Mouse (Mus musculus): ENCODE data around the gene Actc1.

Gene Actc1

DNA sequence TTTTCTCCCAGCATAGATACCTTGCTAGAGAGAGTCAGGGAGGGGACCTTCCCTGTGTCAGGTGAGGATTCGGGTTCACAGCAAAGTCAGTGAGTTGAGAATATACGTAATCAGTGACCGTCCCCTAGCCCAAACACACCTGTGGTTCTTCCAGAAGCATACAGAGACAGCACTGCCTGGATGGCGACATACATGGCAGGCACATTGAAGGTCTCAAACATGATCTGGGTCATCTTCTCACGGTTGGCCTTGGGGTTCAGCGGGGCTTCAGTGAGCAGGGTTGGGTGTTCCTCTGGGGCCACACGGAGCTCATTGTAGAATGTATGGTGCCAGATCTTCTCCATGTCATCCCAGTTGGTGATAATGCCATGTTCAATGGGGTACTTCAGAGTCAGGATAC is 3.2 kb downstream of the Actc1 start:
- DNase-seq (ENCODE audit: low spot score in 2 of 2) = no peak

DNA sequence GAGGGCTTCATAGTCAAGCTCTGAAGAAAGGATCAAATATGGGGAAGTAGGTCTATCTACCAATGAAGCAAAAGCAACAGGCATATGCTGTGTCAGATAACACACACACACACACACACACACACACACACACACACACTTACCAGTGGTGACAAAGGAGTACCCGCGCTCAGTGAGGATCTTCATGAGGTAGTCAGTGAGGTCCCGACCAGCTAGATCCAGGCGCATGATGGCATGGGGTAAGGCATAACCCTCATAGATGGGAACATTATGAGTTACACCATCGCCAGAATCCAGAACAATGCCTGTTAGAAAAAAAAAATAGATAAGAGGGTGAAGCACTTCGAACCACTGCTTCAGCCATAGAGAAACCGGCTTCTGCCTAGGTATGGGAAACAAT is 4.0 kb downstream of the Actc1 start:
- no peak for DNase-seq (ENCODE audit: low spot score in 2 of 2)

DNA sequence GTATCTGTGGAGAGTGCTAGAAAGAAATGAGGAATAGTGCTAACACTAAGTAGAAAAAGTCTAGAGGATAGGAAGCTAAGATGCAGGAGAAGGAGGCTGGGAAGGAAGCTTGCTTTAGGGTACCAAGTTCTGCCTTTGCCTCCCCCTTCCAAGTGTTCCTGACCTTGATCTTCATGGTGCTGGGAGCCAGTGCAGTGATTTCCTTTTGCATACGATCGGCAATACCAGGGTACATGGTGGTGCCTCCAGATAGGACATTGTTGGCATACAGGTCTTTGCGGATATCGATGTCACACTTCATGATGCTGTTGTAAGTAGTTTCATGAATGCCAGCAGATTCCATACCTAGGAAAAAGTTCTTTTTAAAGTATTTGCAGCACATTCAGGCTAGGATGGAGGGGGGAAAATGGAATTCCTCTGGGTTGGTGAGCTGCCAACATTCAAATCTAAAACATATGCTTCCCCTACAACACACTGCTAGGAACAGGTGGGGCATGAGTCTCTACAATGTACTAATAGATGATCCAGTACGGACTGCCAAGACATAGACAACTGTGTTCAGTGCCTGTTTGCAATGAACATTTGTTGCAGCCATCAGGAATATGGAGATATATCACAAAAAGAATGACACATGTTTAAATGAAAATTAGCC is 5.3 kb downstream of the Actc1 start:
- no peak for DNase-seq (ENCODE audit: low spot score in 2 of 2)

DNA sequence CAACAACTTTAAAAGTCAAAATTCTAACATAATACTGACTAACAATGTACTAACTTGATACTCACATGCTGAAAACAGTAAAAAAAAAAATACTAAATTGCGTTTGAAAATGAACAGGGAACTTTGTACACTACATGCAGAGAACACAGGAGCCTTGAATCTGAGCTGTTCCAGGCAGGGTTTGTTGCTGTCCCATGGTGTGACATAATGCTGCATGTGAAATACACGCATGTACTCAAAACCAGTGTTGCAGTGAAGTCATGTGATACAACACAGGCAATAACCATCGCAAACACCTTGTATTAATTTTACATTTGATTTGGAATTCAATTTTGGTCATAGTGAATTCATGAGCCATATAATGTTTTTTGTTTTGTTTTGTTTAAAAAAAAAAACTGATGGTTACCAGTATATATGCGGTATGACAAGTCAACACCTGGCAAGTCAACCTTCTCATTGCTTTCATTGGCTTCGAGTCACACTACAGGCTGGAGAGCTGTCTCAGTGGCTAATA is 7.1 kb downstream of the Actc1 start:
- DNase-seq (ENCODE audit: low spot score in 2 of 2) = no peak

DNA sequence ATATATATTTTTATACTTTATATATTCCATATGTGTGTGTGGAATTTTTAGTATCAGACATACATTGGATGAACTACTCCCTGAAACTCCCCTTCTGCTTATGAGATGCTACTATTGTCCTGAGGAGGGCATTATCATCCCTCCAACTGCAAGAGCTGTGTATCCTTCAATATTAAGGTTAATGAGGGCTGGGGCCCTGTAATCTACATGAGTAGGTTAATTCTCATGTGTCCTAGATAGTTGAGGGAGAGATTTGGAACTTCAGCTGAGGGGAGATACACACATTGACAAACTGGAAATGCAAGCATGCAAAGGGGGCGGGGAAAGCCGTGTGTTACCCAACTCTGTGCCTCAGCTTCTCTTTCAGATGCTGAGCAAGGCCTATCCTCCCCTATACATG is 15.4 kb downstream of the Actc1 start:
- no peak for DNase-seq (ENCODE audit: low spot score in 2 of 2)

DNA sequence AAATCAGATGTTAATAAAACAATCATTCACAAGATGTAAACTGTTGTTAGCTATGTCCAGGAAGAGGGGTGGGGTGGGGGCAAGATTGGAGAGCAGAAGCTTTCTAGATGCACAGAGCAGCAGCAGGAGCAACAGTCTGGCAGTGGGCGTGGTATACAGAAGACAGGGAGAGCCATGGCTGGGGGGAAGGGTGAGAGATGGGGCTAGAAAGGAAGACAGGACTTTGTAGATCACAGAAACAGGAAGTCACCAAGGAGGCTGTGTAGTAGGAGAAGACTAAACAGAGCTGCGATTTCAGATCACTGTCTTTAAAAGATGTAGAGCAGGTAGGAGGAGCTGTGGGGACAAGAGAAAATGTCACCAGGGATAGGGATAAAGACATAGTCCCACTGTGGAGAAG is 21.1 kb downstream of the Actc1 start:
- DNase-seq (ENCODE audit: low spot score in 2 of 2) = no peak

DNA sequence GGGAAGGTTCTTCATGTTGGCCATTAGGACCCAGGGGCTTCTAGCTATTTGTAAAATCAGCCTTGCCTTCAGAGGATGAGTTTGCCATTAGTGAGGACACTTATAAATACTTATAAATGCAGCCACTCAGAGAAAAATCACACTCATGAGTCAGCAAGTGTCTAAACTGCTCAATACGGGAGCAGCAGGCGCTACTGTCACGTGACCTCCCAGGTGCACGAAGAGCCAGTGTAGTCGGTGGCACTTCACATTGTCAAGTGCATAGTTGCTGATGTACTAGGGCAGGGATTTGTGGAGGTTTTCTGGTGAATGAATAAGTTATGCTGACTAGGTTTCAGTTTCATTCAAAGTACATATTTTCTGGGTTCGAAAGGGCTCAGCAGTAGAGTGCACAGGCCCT is 30.0 kb downstream of the Actc1 start:
- no peak for DNase-seq (ENCODE audit: low spot score in 2 of 2)

DNA sequence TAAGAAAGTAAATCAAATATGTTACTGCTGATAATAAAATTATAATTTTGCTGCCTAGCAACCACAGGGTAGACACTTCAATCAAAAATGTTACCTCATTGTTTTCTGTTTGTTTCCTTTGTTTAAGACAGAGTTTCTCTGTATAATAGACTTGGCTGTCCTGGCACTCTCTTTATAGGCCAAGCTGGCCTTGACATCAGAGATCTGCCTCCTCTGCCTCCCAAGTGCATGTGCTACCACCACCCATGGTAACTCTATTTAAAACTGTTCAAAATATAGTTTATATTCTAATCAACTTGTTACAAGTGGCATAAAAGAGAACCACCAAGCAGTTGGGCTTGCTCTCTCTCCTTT is 33.2 kb downstream of the Actc1 start:
- no peak for DNase-seq (ENCODE audit: low spot score in 2 of 2)

DNA sequence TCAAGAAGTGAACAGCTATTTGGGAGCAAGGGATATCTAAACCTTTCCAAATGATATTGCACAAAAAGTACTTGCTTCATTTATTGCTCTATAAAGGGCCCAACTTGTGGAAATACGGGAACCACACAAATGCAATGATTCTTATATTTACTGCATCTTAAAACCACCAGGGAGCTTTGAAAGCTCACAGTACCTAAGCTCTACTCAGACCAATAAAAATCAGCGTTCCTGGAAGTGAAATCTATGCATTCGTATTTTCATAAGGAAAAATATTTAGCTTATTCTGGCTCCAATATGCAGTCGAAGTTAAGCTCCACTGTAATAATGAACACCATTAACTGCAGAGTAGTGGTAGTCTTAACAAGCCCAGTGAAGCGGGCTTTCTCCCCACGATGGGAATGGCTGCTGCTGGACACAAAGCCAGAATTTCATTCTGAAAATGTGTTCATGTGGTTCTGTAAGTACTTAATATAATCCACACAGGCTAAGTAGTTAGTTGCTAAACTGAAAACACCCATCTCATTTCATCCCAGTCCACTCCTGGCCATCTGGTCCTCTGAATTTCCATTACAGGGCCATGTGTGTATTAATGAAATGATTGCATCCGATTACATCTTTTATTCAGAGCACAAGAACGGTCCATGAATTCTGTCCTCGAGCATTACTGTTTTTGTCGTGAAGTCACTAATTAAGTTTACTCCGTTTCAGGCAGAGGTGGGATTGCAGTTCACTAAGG is 33.7 kb downstream of the Actc1 start:
- no peak for DNase-seq (ENCODE audit: low spot score in 2 of 2)

DNA sequence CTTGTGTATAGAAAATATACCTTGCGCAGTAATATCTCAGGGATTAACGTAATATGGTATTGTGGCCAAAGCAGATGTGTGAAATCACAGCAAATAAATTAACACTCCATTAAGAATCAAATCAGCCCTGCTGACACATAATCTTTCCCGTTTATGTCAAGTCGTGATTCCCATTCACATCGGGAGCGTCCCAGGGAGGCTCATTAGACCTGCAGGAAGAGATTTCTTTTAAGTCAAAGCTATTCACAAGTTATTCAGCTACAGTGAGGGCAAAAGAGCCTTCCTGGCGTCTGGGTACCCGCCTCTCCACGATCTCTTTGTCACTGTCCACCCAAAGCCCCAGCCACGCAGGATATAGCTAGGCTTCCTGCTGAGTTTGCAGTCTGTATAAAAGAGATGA is 35.2 kb downstream of the Actc1 start:
- no peak for DNase-seq (ENCODE audit: low spot score in 2 of 2)

DNA sequence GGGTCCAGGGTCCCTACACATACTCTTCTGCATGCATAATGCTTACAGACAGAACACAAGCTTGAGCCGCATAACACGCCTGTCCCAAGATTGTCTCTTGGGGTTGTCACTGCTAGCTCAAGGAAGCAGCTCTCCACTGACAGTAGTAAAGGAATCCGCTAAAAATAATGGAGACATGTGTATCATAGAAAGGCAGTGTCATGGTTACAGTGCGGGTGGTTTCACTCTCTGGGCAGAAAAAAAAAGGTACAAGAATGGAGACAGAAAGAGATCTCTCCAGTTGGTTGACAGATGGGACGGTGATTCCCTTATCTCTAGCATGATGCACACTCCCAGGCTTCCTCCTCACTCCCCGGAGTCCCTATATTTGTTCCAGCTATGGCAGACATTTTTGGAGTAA is 38.5 kb downstream of the Actc1 start:
- no peak for DNase-seq (ENCODE audit: low spot score in 2 of 2)

DNA sequence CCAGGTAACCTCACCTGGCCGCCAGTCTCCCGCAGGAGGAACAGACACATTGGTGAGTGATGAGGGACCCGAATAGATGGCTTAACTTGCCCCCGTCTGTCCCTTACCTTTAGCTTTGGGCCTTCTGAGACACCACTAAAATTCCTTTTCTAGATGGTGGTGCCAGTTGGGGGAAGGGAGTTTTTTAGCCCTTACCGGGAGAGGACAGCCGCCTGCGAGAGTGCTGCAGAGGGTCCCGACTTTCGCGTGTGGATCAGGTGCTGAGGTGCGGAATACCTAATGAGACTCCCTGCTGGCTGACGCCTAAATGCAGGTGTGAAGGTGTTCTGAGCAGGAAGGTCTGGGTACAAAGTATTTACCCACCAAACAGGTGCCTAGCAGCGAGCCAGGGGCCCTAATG is 39.5 kb downstream of the Actc1 start:
- no peak for DNase-seq (ENCODE audit: low spot score in 2 of 2)

DNA sequence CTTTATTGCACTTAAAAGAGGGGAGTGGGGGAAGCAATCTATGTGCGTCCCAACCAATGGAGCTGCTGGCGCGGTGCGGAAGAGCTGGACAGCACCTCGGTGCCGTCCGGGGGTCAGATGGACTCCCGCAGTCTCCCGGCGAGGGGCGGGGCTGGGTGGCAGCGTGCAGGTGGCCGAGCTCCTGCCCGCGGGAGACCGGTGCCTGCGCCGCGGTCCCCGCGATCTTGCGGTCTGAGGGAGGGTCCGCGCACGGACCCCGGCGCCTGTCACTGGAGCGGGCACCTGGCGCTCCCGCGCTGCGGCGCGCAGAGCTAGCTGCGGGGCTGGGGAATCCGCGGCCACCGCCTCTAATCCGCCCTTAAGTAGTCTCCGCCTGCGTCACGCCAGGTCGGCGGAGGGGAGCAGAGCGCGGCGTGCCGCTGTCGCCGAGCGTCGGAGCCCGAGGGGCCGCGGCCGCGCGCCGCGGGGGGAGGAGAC is 40.0 kb downstream of the Actc1 start, which contains the start of gene Gjd2:
Gene Gjd2, minus strand, starts transcription at position 325 of the 477 bp plus-strand sequence.
- no peak for DNase-seq (ENCODE audit: low spot score in 2 of 2)

DNA sequence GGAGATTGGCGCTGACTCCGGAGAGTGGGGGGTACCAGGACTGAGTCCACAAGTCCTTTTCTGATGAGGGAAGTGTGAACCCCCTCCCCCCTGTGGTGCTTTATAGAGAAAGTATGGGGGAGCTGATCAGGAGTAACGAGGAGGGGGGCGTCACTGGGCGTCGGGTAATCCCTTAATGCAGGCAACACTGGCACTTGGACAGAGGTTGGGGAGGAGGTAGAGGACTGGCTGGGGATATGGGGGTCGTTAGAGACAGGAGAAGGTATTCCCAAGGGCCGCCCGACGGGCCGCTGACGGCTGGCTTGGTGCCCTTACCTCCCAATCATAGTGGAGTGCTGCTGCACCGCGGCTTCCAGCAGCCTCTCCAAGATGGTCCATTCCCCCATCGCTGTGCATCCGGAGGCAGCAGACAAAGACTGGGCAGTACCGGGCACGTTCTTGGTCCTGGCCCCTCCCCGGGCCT is 40.6 kb downstream of the Actc1 start:
- no peak for DNase-seq (ENCODE audit: low spot score in 2 of 2)

DNA sequence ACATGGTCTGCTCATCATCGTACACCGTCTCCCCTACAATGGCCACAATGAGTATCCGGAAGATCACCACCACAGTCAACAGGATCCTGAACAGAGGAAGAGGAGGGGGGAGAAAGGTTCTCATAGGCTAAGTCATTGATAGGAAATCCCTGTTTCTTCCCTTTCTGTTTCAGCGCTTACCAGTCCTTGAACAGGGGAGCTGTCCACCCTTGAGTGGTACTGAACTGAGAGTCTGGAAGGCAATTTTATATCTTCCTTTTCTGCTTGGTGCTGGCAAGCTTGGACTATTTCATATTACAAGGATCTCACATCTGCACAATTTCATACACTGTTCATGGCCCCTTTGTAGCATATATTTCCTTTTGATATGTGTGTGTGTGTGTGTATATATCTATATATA is 41.5 kb downstream of the Actc1 start:
- DNase-seq (ENCODE audit: low spot score in 2 of 2) = no peak

DNA sequence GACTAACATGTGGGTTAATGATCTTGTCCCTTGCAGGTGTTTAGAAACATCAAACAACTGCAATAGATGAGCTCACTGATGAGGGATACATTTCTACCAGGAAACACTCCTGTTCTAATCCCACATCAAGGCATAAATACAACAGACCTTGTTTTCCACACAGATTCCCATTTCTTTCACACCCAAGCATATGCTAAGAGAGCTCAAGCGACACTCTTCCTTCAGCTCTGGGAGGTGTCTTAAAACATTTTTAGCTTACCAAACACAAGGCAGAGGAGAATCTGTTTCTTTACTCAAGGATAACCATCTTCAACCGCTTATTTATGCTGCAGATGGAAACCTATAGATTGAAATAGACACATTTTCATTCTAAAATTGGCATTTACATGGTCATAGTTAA is 45.0 kb downstream of the Actc1 start:
- DNase-seq (ENCODE audit: low spot score in 2 of 2) = no peak

DNA sequence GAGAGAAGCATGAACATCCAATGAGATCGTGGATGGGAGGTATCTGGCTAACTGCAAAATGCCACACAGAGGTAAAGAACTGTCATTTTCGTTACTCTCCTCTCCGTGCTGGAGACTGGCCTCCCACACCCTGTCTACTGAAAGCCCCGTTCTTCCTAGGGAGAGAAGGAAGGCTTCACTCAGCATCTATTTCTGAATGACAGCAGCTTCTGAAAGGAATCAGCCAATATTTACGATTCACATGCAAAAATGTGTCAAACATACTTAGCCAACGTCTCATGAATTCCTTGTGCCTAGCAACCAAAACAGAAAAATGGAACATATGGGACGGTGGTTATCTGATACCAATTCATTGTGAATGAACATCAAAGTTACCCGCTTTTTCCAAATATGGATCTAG is 55.9 kb downstream of the Actc1 start:
- no peak for DNase-seq (ENCODE audit: low spot score in 2 of 2)

Measured in spleen, postnatal 14 days (tissue).